Mouse (Mus musculus) right cerebral cortex, postnatal 10 days (tissue): Measurements from ENCODE around the gene Ppip5k1.

Experiments used
- DNase-seq, 2 experiments: peaks; one replicate each; pipeline ENCODE4 v3.0.0; 2021; ENCODE audit warnings: low spot score in 2 of 2

Gene Ppip5k1

DNA sequence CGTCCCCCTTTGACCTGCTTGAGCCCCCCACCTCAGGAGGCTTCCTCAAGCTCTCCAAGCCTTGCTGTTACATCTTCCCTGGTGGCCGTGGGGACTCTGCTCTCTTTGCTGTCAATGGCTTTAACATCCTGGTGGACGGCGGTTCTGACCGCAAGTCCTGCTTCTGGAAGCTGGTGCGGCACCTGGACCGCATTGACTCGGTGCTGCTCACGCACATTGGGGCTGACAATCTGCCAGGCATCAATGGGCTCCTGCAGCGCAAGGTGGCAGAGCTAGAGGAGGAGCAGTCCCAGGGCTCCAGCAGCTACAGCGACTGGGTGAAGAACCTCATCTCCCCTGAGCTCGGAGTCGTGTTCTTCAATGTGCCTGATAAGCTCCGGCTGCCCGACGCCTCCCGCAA, 55.7 kb downstream of the Ppip5k1 start:
- DNase-seq, result no peak

GRCm38 (mm10) chr2:121298131-121298530, 57.1 kb downstream of the Ppip5k1 start:
- no peak for DNase-seq

- peak in 1 of 2 experiments; percentile 42 for DNase-seq
Measured at GRCm38 (mm10) chr2:121297701-121298100, 57.5 kb downstream of the Ppip5k1 start.

- DNase-seq, result peak in 1 of 2 experiments; percentile 47
Measured at GRCm38 (mm10) chr2:121296754-121297231, 58.4 kb downstream of the Ppip5k1 start.

DNA sequence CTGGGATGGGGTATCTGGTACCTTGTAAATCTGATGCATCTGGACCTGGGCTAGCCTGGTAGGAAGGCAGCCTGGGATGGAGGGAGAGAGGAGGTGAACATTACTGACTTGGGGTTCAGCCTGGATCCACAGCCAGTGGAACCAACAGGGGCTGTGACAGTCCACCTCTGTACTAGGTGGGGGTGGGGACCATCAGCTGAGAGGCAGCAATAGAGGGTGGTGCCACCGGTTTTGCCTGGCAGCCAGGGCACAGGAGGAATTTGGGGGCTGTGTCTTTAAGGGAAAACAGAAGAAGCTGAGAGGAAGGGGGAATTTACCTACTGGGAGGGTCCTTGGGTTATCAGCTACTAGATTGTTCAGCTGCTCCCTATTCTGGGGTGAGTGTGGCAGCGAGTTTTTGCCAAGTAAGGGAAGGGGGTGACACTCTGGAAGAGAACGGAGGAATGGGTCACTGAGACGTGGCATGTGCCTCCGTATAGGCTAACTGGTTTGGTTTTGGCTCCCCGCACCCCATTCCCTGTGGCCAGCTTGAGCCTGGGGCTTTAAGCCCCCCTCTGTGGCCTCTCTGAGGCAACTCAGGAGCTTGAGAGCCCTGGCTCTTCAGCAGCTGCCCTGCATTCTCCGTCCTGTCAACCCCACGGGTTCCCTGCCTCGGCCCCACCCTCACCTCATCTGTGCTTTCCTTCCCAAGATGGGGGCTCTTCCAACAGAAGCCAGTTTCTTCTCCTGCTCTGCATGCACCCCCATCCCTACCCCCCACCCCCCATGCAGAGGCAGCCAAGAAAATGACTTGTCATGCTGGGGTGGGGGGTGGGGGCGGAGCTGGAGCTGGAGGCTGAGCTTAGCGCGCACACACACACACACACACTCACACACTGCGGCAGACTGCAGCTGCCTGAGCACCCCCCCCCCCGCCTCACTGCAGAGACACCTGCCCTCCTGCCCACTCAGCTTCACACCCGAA, 59.3 kb downstream of the Ppip5k1 start:
- DNase-seq, result peak; percentile 76 to 83

GRCm38 (mm10) chr2:121294753-121295607, 60.2 kb downstream of the Ppip5k1 start:
- peak; percentile 89 for DNase-seq

- peak in 1 of 2 experiments; percentile 44 for DNase-seq
Measured at GRCm38 (mm10) chr2:121294182-121294581, 61.0 kb downstream of the Ppip5k1 start.

DNA sequence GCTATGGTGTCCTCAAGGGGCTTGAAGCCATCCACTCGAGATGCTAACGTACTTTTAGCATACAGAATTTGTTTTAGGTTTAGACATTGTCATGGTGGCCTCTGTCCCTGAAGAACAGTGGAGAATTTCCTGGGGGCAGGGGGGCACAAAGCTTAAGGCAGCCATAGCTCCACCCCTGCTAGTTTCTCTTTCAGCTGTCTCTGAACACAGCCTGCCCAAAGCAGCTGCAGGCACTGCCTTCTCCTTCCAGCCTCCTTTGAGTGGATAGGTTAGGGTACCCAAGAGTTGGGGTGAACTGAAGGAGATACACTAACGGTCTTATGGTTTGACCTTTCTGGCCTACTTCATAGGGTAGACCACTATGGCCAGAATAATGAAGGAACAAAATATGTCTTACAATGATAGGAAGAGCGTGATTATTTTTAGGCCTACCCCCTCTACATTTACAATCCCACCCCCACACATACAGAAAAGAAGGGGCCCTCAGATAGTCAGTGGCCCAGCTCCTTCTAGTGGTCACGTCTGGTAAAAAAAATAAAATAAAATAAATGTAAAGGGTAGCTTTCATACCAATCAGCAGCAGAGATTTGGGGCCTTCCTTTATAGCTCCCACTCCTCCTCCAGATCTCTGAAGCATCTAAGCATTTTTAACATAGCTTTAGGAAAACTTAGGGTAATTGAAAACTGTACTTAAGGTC, 62.7 kb downstream of the Ppip5k1 start:
- DNase-seq, result peak in 1 of 2 experiments; percentile 31

- peak in 1 of 2 experiments; percentile 52 for DNase-seq
Measured at GRCm38 (mm10) chr2:121289730-121290540, 65.3 kb downstream of the Ppip5k1 start.

GRCm38 (mm10) chr2:121288901-121289729, 66.1 kb downstream of the Ppip5k1 start, which contains the start of gene Map1a:
Gene Map1a, plus strand, starts transcription at chr2:121289600.
- peak; percentile 99 for DNase-seq

DNA sequence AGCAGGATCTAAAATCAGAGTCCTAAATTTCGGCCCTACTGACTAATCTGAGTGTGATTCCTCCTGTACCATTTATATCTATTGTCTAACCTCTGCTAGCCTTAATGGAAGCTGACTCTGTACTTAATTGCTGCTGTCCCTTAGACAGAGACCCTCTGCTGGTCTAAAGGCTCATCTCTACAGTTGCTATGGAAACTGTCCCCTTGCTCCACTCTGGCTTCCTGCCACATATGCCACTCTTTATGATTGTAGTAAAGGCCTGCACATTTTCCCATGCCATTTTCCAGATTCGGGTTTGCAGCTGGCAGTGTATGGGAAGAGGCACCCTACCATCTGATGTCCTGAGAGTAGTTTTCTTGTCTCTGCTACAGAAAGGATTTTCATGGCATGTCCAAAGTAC, 67.3 kb downstream of the Ppip5k1 start:
- peak in 1 of 2 experiments; percentile 44 for DNase-seq

DNA sequence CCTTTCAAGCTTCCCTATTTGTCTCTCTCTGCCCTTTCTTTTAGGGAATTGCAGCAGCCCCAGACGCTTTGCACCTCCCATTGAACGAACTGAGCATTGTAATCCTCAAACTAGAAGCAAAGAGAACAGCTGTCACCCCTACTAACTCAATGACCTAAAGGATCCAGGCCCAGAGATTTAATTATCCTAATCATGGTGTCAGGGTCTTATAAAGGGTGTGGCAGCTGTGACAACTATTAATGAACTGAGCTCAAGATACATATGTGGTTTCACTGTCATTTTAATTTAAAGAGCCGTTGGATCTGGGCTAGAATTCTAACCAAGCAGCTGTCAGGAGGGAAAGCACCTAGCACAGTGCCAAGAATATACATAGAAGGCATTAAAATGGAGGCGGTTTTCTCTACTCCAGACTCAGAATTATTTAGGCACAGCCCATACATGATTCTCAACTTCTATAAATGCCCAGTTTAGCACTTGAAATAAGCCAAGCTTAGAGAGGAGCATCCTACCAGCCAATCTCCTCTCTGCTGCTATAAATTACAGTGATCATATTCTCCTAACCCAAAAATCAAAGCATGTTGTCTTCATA, 83.2 kb downstream of the Ppip5k1 start:
- DNase-seq, result peak in 1 of 2 experiments; percentile 67

DNA sequence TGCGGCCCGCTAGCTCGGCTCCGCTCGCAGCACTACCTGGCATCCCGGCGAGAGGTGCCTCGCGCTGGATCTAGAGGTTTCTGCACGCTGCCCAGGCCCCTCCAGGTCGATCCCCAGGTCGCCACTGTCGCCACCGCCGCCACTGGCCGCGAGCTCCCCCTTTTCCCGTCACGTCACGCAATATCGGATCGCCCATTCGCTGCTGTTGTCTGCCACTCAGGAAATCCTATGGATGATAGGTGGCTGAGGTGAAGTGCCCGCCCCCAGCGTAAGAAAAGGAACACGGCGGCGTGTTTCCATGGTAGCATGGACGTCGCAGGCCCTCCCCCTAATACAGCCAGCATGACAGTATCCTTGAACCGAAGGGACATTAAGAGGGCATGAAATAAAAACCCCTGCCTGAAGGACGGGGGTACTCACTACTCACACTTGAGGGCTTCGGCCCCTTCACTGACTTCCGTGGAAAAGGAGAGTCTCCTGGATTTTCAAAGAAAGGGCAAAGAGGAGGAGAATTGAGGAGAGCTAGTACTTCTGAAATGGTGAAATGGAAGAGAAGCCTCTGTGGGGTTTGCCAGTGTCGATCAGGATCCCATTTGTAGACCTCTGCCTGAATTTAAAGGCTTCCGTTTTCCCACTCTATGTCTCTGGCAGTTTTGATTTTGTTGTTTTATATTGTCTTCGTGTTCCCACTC, 83.8 kb downstream of the Ppip5k1 start, which contains the start of gene Trp53bp1:
TSS of gene Trp53bp1 (minus strand) at position 172 of the 692 bp plus-strand sequence.
- DNase-seq, result peak; percentile 98

DNA sequence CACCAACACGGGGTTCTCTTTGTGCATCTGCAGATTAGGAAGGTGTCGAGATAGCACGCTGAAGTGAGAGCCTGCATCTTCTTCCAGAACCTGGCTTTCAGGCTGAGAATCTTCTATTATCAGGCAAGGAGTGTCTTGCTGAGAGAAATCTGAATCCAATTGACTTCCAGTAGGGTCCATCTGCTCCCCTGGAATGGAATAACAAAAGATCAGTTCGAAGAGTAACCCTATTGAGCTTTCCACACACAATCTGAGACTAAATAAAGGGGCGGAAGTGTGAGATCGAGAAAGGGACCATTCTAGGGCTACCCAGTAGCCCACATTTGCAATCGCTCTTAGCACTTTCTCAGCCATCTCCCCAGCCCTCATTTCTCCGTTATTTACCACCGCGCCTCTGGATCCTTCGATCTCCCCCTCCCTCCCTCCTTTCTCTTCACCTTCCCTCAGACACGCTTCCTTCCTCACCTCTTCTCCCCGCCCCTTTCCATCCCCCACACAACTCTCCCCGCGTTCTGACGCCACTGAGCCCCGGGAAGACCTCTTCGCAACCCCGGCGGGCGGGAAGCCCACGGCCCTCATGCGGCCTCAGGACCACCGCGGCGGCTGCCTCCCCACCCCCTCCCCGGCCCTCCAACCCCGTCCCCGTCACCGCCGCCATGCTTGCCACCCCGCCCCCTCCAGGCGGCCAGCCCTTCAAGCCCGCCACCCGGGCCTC, 84.5 kb downstream of the Ppip5k1 start:
- DNase-seq, result no peak

DNA sequence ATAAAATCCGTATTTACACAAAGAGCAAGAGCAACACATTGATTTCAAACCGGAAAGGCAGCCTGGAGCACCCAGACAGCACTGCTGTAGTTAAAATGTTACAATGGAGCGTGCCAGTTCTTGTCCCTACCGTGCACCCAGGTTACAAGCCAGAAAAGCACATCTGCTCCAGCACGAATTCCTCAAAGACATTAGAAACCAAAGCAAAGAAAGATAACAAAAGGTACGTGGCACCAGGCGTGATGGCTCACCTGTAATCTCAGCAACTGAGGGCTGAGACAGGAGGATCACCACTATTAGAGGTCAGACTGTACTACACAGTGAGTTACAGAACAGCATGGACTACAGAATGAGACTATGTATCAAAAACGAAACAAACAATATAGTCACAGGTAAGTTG, 86.8 kb downstream of the Ppip5k1 start:
- DNase-seq, result no peak
